Mouse (Mus musculus) MEL (cell line): Measurements from ENCODE around the gene Adgrg6. TPM values are rescaled to one million over a fixed set of nuclear protein-coding genes. Genes with fewer than 3 reads are reported as not detected.

Source experiments
- DNase-seq: peaks from one replicate; pipeline ENCODE4 v3.0.0; 2011; ENCODE audit warnings: low read depth, low spot score
- H3K27ac ChIP-seq: 2 replicates; pipeline ENCODE4 v1.5.1; 2012; ENCODE audit warnings: low read depth, mild to moderate bottlenecking, control low read depth, low read length, moderate library complexity; ENCODE audit not compliant: control insufficient read depth
- H3K27me3 ChIP-seq, 2 experiments: fragments of 150-350 bp in 1 of 2; sonication (generic) in 1 of 2; 2 replicates each; pipeline ENCODE4 v1.6.1; 2012; ENCODE audit warnings: low read length in 2 of 2, mild to moderate bottlenecking in 2 of 2, improper control_type of control experiment in 1 of 2, moderate library complexity in 1 of 2; ENCODE audit not compliant: insufficient read depth in 2 of 2, control insufficient read depth in 1 of 2
- H3K36me3 ChIP-seq, 2 experiments: 2 replicates each; pipeline ENCODE4 v1.6.1; 2012 to 2014; ENCODE audit warnings: low read length in 2 of 2, improper control_type of control experiment in 1 of 2, inconsistent platforms in 1 of 2, mild to moderate bottlenecking in 1 of 2; ENCODE audit not compliant: insufficient read depth in 2 of 2, control insufficient read depth in 1 of 2
- H3K4me1 ChIP-seq, 2 experiments: fragments of 150-350 bp in 1 of 2; sonication (generic) in 1 of 2; 2 replicates each; pipeline ENCODE4 v1.6.1; 2012; ENCODE audit warnings: low read length in 2 of 2, improper control_type of control experiment in 1 of 2, mild to moderate bottlenecking in 1 of 2; ENCODE audit not compliant: insufficient read depth in 2 of 2, control insufficient read depth in 1 of 2
- H3K4me3 ChIP-seq, 2 experiments: fragments of 150-350 bp in 1 of 2; sonication (generic) in 1 of 2; 2 replicates each; pipeline ENCODE4 v1.5.1; 2012; ENCODE audit warnings: low read depth in 2 of 2, low read length in 2 of 2, mild to moderate bottlenecking in 2 of 2, moderate library complexity in 2 of 2, control low read depth in 1 of 2, improper control_type of control experiment in 1 of 2; ENCODE audit not compliant: control insufficient read depth in 1 of 2, insufficient read depth in 1 of 2
- H3K79me2 ChIP-seq: 2 replicates; pipeline ENCODE4 v1.6.1; 2012; ENCODE audit warnings: mild to moderate bottlenecking, low read length, moderate library complexity; ENCODE audit not compliant: control insufficient read depth, poor library complexity, insufficient read depth
- H3K9ac ChIP-seq: 2 replicates; pipeline ENCODE4 v1.6.1; 2012; ENCODE audit warnings: low read depth, mild to moderate bottlenecking, control low read depth, low read length, moderate library complexity; ENCODE audit not compliant: control insufficient read depth, poor library complexity, severe bottlenecking
- H3K9me3 ChIP-seq: fragments of 150-350 bp; sonication (generic); replicated peaks from 2 replicates; pipeline ENCODE4 v1.6.1; 2012; ENCODE audit warnings: mild to moderate bottlenecking, low read length, improper control_type of control experiment, moderate library complexity; ENCODE audit not compliant: insufficient read depth
- CHD1 ChIP-seq: IDR thresholded peaks from 2 replicates; pipeline ENCODE4 v1.6.1; 2012; ENCODE audit warnings: low read depth, mild to moderate bottlenecking, inconsistent platforms, low read length, improper control_type of control experiment
- CTCF ChIP-seq, 3 experiments: IDR thresholded peaks in 2 of 3; conservative IDR thresholded peaks in 1 of 3; 2 replicates each; pipeline ENCODE4 v1.5.1; 2011 to 2012; ENCODE audit warnings: low read length in 3 of 3, low read depth in 2 of 3, mild to moderate bottlenecking in 2 of 3, improper control_type of control experiment in 1 of 3, inconsistent platforms in 1 of 3, mixed read lengths in 1 of 3, moderate library complexity in 1 of 3; ENCODE audit not compliant: control insufficient read depth in 1 of 3, insufficient read depth in 1 of 3, poor library complexity in 1 of 3, severe bottlenecking in 1 of 3
- ETS1 ChIP-seq: IDR thresholded peaks from 2 replicates; pipeline ENCODE4 v1.6.1; 2012; ENCODE audit warnings: low read depth, mild to moderate bottlenecking, inconsistent platforms, low read length, improper control_type of control experiment, moderate library complexity
- GABPA ChIP-seq: IDR thresholded peaks from 2 replicates; pipeline ENCODE4 v1.6.1; 2012; ENCODE audit warnings: low read depth, mild to moderate bottlenecking, inconsistent platforms, low read length, improper control_type of control experiment, moderate library complexity
- GATA1 ChIP-seq: IDR thresholded peaks from 2 replicates; pipeline ENCODE4 v1.6.1; 2011; ENCODE audit warnings: low read depth, low read length, improper control_type of control experiment
- HCFC1 ChIP-seq: IDR thresholded peaks from 2 replicates; pipeline ENCODE4 v1.6.1; 2012; ENCODE audit warnings: low read depth, mild to moderate bottlenecking, inconsistent platforms, low read length, improper control_type of control experiment, moderate library complexity
- JUND ChIP-seq: IDR thresholded peaks from 2 replicates; pipeline ENCODE4 v1.6.1; 2011; ENCODE audit warnings: low read depth, mild to moderate bottlenecking, improper control_type of control experiment, low read length
- KAT2A ChIP-seq: conservative IDR thresholded peaks from 2 replicates; pipeline ENCODE4 v1.6.1; 2012; ENCODE audit warnings: low read depth, low read length, improper control_type of control experiment, inconsistent platforms
- MAFK ChIP-seq: IDR thresholded peaks from 2 replicates; pipeline ENCODE4 v1.6.1; 2011; ENCODE audit warnings: low read depth, mild to moderate bottlenecking, low read length, improper control_type of control experiment, borderline replicate concordance
- MAX ChIP-seq: IDR thresholded peaks from 2 replicates; pipeline ENCODE4 v1.6.1; 2011; ENCODE audit warnings: low read length, improper control_type of control experiment
- MAZ ChIP-seq: IDR thresholded peaks from 2 replicates; pipeline ENCODE4 v1.6.1; 2012; ENCODE audit warnings: low read depth, mild to moderate bottlenecking, inconsistent platforms, low read length, improper control_type of control experiment
- MEF2A ChIP-seq: IDR thresholded peaks from 2 replicates; pipeline ENCODE4 v1.6.1; 2014; ENCODE audit warnings: low read depth, mild to moderate bottlenecking, inconsistent platforms, low read length, improper control_type of control experiment; ENCODE audit not compliant: poor library complexity, insufficient replicate concordance, severe bottlenecking; ENCODE audit errors: extremely low read depth
- MXI1 ChIP-seq: IDR thresholded peaks from 2 replicates; pipeline ENCODE4 v1.6.1; 2011; ENCODE audit warnings: mild to moderate bottlenecking, low read depth, low read length, improper control_type of control experiment
- POLR2A ChIP-seq, 2 experiments: IDR thresholded peaks; 2 replicates each; pipeline ENCODE4 v1.6.1; 2011 to 2012; ENCODE audit warnings: low read length in 2 of 2, mild to moderate bottlenecking in 2 of 2, control low read depth in 1 of 2, improper control_type of control experiment in 1 of 2, low read depth in 1 of 2, moderate library complexity in 1 of 2; ENCODE audit not compliant: control insufficient read depth in 1 of 2, insufficient read depth in 1 of 2, poor library complexity in 1 of 2
- POLR2AphosphoS2 ChIP-seq: IDR thresholded peaks from 2 replicates; pipeline ENCODE4 v1.6.1; 2011; ENCODE audit warnings: low read length, improper control_type of control experiment
- RAD21 ChIP-seq: IDR thresholded peaks from 2 replicates; pipeline ENCODE4 v1.6.1; 2011; ENCODE audit warnings: mild to moderate bottlenecking, low read depth, low read length, improper control_type of control experiment
- RCOR1 ChIP-seq: IDR thresholded peaks from 2 replicates; pipeline ENCODE4 v1.6.1; 2012; ENCODE audit warnings: low read depth, mild to moderate bottlenecking, inconsistent platforms, low read length, improper control_type of control experiment
- SMC3 ChIP-seq: IDR thresholded peaks from 2 replicates; pipeline ENCODE4 v1.6.1; 2011; ENCODE audit warnings: low read depth, low read length, improper control_type of control experiment
- UBTF ChIP-seq: IDR thresholded peaks from 2 replicates; pipeline ENCODE4 v1.6.1; 2012; ENCODE audit warnings: low read depth, mild to moderate bottlenecking, inconsistent platforms, low read length, improper control_type of control experiment, moderate library complexity, borderline replicate concordance; ENCODE audit not compliant: insufficient read depth
- USF2 ChIP-seq, 2 experiments: IDR thresholded peaks; 2 replicates each; pipeline ENCODE4 v1.6.1; 2011 to 2012; ENCODE audit warnings: improper control_type of control experiment in 2 of 2, low read length in 2 of 2, borderline replicate concordance in 1 of 2, inconsistent platforms in 1 of 2, low read depth in 1 of 2, mild to moderate bottlenecking in 1 of 2; ENCODE audit not compliant: insufficient read depth in 1 of 2
- ZC3H11A ChIP-seq: IDR thresholded peaks from 2 replicates; pipeline ENCODE4 v1.6.1; 2012; ENCODE audit warnings: low read depth, mild to moderate bottlenecking, inconsistent platforms, low read length, improper control_type of control experiment
- ZKSCAN1 ChIP-seq: IDR thresholded peaks from 2 replicates; pipeline ENCODE4 v1.6.1; 2012; ENCODE audit warnings: low read depth, mild to moderate bottlenecking, inconsistent platforms, low read length, improper control_type of control experiment, moderate library complexity
- ZNF384 ChIP-seq: IDR thresholded peaks from 2 replicates; pipeline ENCODE4 v1.6.1; 2012; ENCODE audit warnings: low read depth, mild to moderate bottlenecking, inconsistent platforms, low read length, improper control_type of control experiment
- polyA plus RNA-seq, 2 experiments: library from polyadenylated mRNA; stranded (reverse) in 1 of 2; unstranded in 1 of 2; fragments of >175 nt in 1 of 2; fragments of >200 nt in 1 of 2; gene quantifications; 2 replicates each; pipeline versions ENCODE4 v1.2.1 to v1.2.4; 2012; ENCODE audit warnings: low replicate concordance in 2 of 2, low read depth in 1 of 2; ENCODE audit not compliant: insufficient read length in 2 of 2, insufficient read depth in 1 of 2, missing spikeins in 1 of 2
- total RNA-seq: library from RNA; depleted of rRNA; stranded (reverse); fragments of 300-350 nt; gene quantifications from 2 replicates; pipeline ENCODE4 v1.2.3, GENCODE M21; 2012

Adgrg6 gene
- total and polyA plus RNA-seq, 3 experiments = not detected

DNA sequence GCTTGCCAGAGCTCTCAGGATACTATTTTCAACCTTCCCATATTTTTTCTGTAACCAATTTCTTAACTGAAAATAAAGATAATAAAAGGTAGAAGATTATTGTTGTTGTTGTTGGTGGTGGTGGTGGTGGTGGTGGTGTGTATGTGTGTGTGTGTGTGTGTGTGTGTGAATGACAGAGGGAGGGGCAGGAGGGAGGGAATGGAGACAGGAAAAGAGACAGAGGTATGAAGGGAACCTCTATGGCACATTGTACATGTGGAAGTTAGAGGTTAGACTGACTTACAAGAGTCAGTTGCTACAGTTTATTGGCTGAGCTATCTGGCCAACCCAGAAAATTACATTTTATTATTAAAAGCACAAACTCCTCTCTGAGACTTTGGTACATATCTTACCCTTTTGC is 49.8 kb downstream of the Adgrg6 start:
- H3K36me3 ChIP-seq = no peaks in the 10 kb centered on the region
- no peak for DNase-seq
- no peak overlapping the region for H3K9ac ChIP-seq
- H3K27ac ChIP-seq = no peak overlapping the region
- H3K4me3 ChIP-seq = no peak overlapping the region
- H3K27me3 ChIP-seq = no peaks in the 10 kb centered on the region
- TF ChIP-seq MAX (no peak), GABPA (no peak), POLR2A (IDR thresholded peaks at IDR 0.05; ENCODE audit: control insufficient read depth in 1 of 2, insufficient read depth in 1 of 2, low read depth in 1 of 2, low read length in 2 of 2, poor library complexity in 1 of 2) (no peak), GATA1 (no peak), USF2 (IDR thresholded peaks at IDR 0.05; ENCODE audit: borderline replicate concordance in 1 of 2, insufficient read depth in 1 of 2, low read depth in 1 of 2, low read length in 2 of 2) (no peak), CTCF (IDR thresholded peaks at IDR 0.05 in 2 of 3, conservative IDR thresholded peaks at IDR 0.05 in 1 of 3; ENCODE audit: control insufficient read depth in 1 of 3, insufficient read depth in 1 of 3, low read depth in 2 of 3, low read length in 3 of 3, poor library complexity in 1 of 3, severe bottlenecking in 1 of 3) (no peak), MXI1 (no peak), KAT2A (no peak), MAFK (no peak), CHD1 (no peak), UBTF (no peak), MEF2A (no peak), RAD21 (no peak), POLR2AphosphoS2 (no peak), ETS1 (no peak), MAZ (no peak), ZC3H11A (no peak)
- H3K4me1 ChIP-seq = peaks cover 0 to 4% of the 10 kb centered on the region in 2 experiments; a peak in 1 of 4 replicates
- H3K79me2 ChIP-seq = no peaks in the 10 kb centered on the region
- no peaks in the 10 kb centered on the region for H3K9me3 ChIP-seq

DNA sequence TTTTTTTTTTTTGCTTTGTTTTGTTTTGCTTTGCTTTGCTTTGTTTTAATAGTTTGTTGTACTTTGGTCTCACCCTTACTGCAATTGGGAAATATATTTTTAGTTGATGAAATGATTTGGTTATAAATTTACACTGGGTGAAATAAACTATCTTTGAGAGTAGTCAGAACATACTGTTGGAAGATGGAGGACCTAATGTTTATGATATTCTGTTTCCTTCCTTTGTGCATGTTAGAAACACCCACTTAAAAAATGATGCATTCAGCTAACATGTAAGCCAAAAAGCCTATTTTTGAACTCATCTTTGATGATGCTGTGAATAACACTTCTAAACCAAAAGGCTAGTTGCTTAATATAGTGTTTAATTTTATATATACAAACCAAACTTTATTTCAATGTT is 50.3 kb downstream of the Adgrg6 start:
- H3K9ac ChIP-seq = no peak overlapping the region
- no peaks in the 10 kb centered on the region for H3K27me3 ChIP-seq
- H3K27ac ChIP-seq = no peak overlapping the region
- TF ChIP-seq POLR2AphosphoS2 (no peak), CTCF (IDR thresholded peaks at IDR 0.05 in 2 of 3, conservative IDR thresholded peaks at IDR 0.05 in 1 of 3; ENCODE audit: control insufficient read depth in 1 of 3, insufficient read depth in 1 of 3, low read depth in 2 of 3, low read length in 3 of 3, poor library complexity in 1 of 3, severe bottlenecking in 1 of 3) (no peak), ZKSCAN1 (no peak), RCOR1 (no peak), HCFC1 (no peak), JUND (no peak), SMC3 (no peak), ZNF384 (no peak), GABPA (no peak), MXI1 (no peak), ZC3H11A (no peak), ETS1 (no peak)
- H3K36me3 ChIP-seq = no peaks in the 10 kb centered on the region
- DNase-seq = no peak
- H3K4me1 ChIP-seq = peaks cover 0 to 4% of the 10 kb centered on the region in 2 experiments; a peak in 1 of 4 replicates
- no peaks in the 10 kb centered on the region for H3K9me3 ChIP-seq
- H3K79me2 ChIP-seq = no peaks in the 10 kb centered on the region
- no peak overlapping the region for H3K4me3 ChIP-seq
